Mouse (Mus musculus) urinary bladder, adult 18-20 months (tissue): Measurements from ENCODE around the gene Asf1b.

Source experiments
- DNase-seq, 2 experiments: peaks; one replicate each; pipeline ENCODE4 v3.0.0; 2022; ENCODE audit warnings: low spot score in 2 of 2, mixed read lengths in 2 of 2

Gene Asf1b

GRCm38 (mm10) chr8:84019738-84020137, 64.4 kb downstream of the Asf1b start:
- no peak for DNase-seq
